Mouse (Mus musculus) liver, embryonic 11.5 days (tissue): ENCODE data around the gene Foxa3. TPM values are rescaled to one million over a fixed set of nuclear protein-coding genes. Genes with fewer than 3 reads are reported as not detected.

Experiments used
- ATAC-seq: fragments of 200-750 bp; cut with Nextera tagmentation; replicated peaks from 2 replicates; pipeline ENCODE4 v1.8.0; 2017; ENCODE audit warnings: moderate number of reproducible peaks, mild to moderate bottlenecking, moderate TSS enrichment, moderate library complexity; ENCODE audit not compliant: low FRiP score
- DNase-seq: peaks from one replicate; pipeline ENCODE4 v3.0.0-alpha.2; 2017; ENCODE audit warnings: low spot score
- H3K27ac ChIP-seq: fragments of 300-500 bp; sonication (generic); 2 replicates; pipeline ENCODE4 v1.5.1; 2014; ENCODE audit warnings: mild to moderate bottlenecking, low read depth, low read length, control low read depth
- H3K27me3 ChIP-seq: fragments of 300-500 bp; sonication (generic); replicated peaks from 2 replicates; pipeline ENCODE4 v1.6.1; 2014; ENCODE audit warnings: low read length, mixed read lengths; ENCODE audit not compliant: control insufficient read depth, insufficient read depth
- H3K36me3 ChIP-seq: fragments of 300-500 bp; sonication (generic); 2 replicates; pipeline ENCODE4 v1.6.1; 2014; ENCODE audit warnings: mild to moderate bottlenecking, low read length, moderate library complexity, mixed read lengths; ENCODE audit not compliant: control insufficient read depth, insufficient read depth
- H3K4me1 ChIP-seq: fragments of 300-500 bp; sonication (generic); replicated peaks from 2 replicates; pipeline ENCODE4 v1.6.1; 2014; ENCODE audit warnings: low read length, mixed read lengths; ENCODE audit not compliant: control insufficient read depth, insufficient read depth
- H3K4me2 ChIP-seq: fragments of 300-500 bp; sonication (generic); 2 replicates; pipeline ENCODE4 v1.6.1; 2014; ENCODE audit warnings: mild to moderate bottlenecking, control low read depth, moderate library complexity
- H3K4me3 ChIP-seq: fragments of 300-500 bp; sonication (generic); 2 replicates; pipeline ENCODE4 v1.5.1; 2014; ENCODE audit warnings: low read depth, low read length, control low read depth
- H3K9ac ChIP-seq: fragments of 300-500 bp; sonication (generic); 2 replicates; pipeline ENCODE4 v1.6.1; 2014; ENCODE audit warnings: low read depth, low read length, control low read depth
- H3K9me3 ChIP-seq: fragments of 300-500 bp; sonication (generic); 2 replicates; pipeline ENCODE4 v1.6.1; 2016; ENCODE audit warnings: low read length, inconsistent platforms, mixed read lengths; ENCODE audit not compliant: control insufficient read depth
- WGBS: fragments of 180-500 bp; shearing (Covaris S2); extraction: QIAGEN DNeasy Blood & Tissue Kit; methylation state at CpG from one replicate; pipeline ENCODE4 v1.1.7; 2014; 5-methylcytosine and 5-hydroxymethylcytosine counted together
- polyA plus RNA-seq: library from polyadenylated mRNA; unstranded; fragments of >200 nt; fragmentation: Nextera tagmentation; extraction: Ambion mirVana; gene quantifications from 2 replicates; pipeline ENCODE4 v1.2.1, GENCODE M21; 2014

The Foxa3 gene
- polyA plus RNA-seq, 1 experiment from 2014 or later: 29.7 TPM

- peak overlapping the region; percentile 99 for H3K4me2 ChIP-seq
- peaks cover 7% of the 10 kb centered on the region; the same call in 1 of the 2 replicates for H3K36me3 ChIP-seq
- H3K9ac ChIP-seq: peak overlapping the region; percentile 68
- H3K27me3 ChIP-seq: no peaks in the 10 kb centered on the region
- peak overlapping the region; percentile 61 for H3K4me3 ChIP-seq
- H3K9me3 ChIP-seq: no peaks in the 10 kb centered on the region
- no peak for ATAC-seq
- 33% methylated on average over 10 of the region's 10 CpGs for whole genome bisulfite sequencing
- DNase-seq: no peak
- H3K27ac ChIP-seq: peak overlapping the region; percentile 39
- peaks cover 29% of the 10 kb centered on the region for H3K4me1 ChIP-seq
Measured at GRCm38 (mm10) chr7:19000421-19000820, 22.9 kb downstream of the Foxa3 start.

DNA sequence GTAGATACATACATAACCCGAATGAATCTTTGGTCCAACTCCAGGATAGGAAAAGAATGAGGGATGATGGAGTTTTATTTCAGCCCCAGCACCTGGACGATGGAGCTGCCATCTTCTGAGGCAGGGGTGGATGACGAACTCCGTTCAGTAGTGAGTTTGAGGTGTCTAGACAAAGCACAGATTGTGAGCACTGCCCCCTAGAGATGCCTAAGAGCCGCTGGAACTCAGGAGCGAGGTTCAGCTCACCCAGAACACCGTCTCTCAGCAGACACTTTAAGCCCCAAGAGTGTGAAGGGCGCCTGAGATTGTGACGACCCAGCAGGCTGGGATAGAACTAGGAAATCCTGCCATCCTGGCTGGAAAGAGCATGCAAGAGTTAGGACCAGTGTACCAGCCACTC, 24.5 kb downstream of the Foxa3 start:
- H3K4me2 ChIP-seq: no peak overlapping the region
- no peaks in the 10 kb centered on the region for H3K9me3 ChIP-seq
- DNase-seq (no peak), ATAC-seq (no peak)
- H3K9ac ChIP-seq: no peak overlapping the region
- H3K4me1 ChIP-seq: peaks cover 18% of the 10 kb centered on the region
- no peak overlapping the region for H3K4me3 ChIP-seq
- H3K36me3 ChIP-seq: peaks cover 7% of the 10 kb centered on the region; the same call in 1 of the 2 replicates
- WGBS: 60% methylated on average over 9 of the region's 9 CpGs
- peaks cover 4% of the 10 kb centered on the region for H3K27me3 ChIP-seq
- H3K27ac ChIP-seq: no peak overlapping the region

DNA sequence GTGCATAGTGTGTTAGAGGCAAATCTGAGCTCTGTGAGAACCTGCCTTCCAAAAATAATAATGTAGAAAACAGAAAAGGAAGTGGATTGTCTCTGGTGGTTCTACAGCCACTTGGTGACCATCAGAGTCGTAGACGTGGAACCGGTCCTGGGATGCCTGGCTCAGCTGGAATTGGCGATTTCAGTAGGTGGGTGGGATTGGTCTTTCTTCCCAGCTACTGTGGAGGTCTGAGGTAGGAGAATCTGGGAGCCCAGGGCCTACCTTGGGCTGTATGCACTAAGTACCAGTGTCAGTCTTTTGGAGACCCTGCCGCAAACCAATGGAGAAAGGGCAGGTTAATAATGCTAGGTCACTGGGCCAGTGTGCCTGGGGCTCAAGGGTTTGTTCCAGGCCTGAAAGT, 30.3 kb downstream of the Foxa3 start:
- WGBS: 91% methylated on average over 5 of the region's 5 CpGs
- ATAC-seq: no peak

DNA sequence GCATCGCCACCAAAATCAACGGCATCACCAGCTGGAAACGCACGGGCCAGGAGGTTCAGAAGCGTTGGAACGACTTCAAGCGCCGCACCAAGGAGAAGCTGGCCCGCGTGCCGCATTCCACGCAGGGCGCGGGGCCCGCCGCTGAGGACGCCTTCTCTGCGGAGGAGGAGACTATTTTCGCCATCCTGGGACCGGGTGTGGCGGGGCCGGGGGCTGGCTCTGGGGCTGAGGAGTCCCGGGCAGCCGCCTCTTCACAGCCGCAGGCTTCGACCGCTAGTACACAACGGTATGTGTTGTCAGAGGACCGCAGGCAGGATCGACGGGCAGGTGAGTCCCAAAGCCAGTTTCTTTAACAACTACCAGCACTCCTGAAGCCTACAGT, 31.1 kb downstream of the Foxa3 start:
- ATAC-seq (no peak), DNase-seq (no peak)
- peak overlapping the region; percentile 82 for H3K4me2 ChIP-seq
- no peak overlapping the region for H3K27ac ChIP-seq
- H3K4me1 ChIP-seq: peaks cover 12% of the 10 kb centered on the region
- peak overlapping the region; percentile 6; the same call in 1 of the 2 replicates for H3K9ac ChIP-seq
- WGBS: 4% methylated on average over 31 of the region's 31 CpGs
- peaks cover 55% of the 10 kb centered on the region for H3K27me3 ChIP-seq
- peak overlapping the region; percentile 42 for H3K4me3 ChIP-seq
- H3K36me3 ChIP-seq: peaks cover 3% of the 10 kb centered on the region; the same call in 1 of the 2 replicates
- no peaks in the 10 kb centered on the region for H3K9me3 ChIP-seq

More for the DNA sequence above, 30.3 kb downstream of the Foxa3 start:
- Histone ChIP-seq H3K4me3 (no peak overlapping the region), H3K27me3 (peaks cover 52% of the 10 kb centered on the region), H3K9ac (no peak overlapping the region), H3K27ac (no peak overlapping the region), H3K4me2 (no peak overlapping the region; the same call in 1 of the 2 replicates), H3K36me3 (peaks cover 7% of the 10 kb centered on the region; the same call in 1 of the 2 replicates), H3K9me3 (no peaks in the 10 kb centered on the region), H3K4me1 (peaks cover 12% of the 10 kb centered on the region)
- no peak for DNase-seq

DNA sequence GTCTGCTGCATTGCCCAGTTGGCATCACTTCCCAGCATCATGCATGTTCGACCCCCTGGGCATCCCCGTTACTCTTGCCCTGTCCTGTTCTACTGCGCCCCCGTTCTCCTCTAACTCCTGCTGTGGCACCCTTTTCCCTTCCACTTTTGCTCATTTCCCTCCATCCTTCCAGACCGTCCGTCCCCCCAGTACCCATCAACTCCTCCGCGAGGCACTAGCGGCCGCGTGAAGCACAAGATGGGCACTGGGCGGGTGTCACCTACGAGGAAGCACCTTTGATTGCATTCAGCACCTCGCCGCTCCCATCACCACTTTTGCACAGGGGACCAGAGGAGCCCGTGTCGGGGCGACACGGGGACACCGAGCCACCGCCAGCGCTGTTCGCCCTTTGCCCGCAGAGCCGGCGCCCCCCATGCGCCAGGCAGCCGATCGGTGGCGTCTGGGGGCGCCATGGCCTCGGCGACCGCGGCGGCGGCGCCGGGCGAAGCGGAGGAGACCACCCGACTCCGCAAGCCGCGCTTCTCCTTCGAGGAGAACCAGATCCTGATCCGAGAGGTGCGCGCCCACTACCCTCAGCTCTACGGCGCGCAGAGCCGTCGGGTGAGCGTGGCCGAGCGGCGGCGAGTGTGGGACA, 31.6 kb downstream of the Foxa3 start:
- Histone ChIP-seq H3K27ac (no peak overlapping the region), H3K9ac (peak overlapping the region; percentile 30), H3K4me3 (peak overlapping the region; percentile 42), H3K27me3 (peaks cover 55% of the 10 kb centered on the region), H3K36me3 (0 out of 2 replicates have a peak, but pooled peaks cover 3% of the 10 kb centered on the region), H3K4me2 (peak overlapping the region; percentile 82), H3K9me3 (no peaks in the 10 kb centered on the region), H3K4me1 (peaks cover 12% of the 10 kb centered on the region)
- 1% methylated on average over 59 of the region's 59 CpGs for WGBS
- DNase-seq: peak; percentile 47
- no peak for ATAC-seq

DNA sequence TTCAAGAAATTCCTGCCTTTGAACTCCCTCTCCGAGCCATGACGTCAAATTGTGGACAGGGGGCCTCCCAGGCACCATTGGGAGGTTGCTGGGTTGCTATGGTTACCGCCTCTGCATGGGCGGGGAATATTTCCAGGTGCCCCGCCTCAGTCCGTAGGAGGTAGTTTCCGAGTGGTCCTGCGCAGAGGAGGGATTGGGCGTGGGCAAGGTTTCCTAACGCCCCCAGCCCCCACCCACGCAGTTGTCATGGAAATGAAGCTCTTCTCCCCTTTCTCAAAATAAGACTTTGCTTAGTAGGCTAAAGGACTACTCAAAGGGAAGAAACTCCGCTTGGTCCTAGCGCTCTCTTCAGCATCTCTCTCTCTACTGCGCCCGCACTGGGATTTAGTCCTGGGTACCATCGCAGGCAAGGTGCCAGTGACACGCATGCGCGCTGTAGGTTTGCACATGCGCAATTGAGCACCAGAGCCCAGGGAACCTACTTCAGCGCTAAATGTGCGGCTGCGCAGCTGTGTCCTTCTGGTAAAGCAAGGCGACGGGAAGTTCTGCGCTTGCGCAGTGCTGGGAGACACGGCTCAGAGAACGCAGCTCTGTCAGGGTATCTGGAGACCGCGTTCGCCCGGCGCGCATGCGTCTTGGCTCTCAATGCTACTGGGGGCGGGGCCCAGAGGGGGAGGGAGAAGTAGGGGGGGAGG, 32.6 kb downstream of the Foxa3 start, which contains the start of gene Mypop:
Mypop (plus strand) TSS at position 645 of the 695 bp plus-strand sequence.
- peaks cover 55% of the 10 kb centered on the region for H3K27me3 ChIP-seq
- H3K4me1 ChIP-seq: peaks cover 12% of the 10 kb centered on the region
- no peak within 1 kb of the TSS for H3K27ac ChIP-seq
- H3K4me2 ChIP-seq: peak within 1 kb of the TSS; percentile 82
- H3K36me3 ChIP-seq: no peaks in the 10 kb centered on the region
- DNase-seq: peak; percentile 98
- peak within 1 kb of the TSS; percentile 42 for H3K4me3 ChIP-seq
- WGBS: under 1% methylated on average over 36 of the region's 37 CpGs
- ATAC-seq: peak; percentile 90
- H3K9me3 ChIP-seq: no peaks in the 10 kb centered on the region
- H3K9ac ChIP-seq: peak within 1 kb of the TSS; percentile 30

DNA sequence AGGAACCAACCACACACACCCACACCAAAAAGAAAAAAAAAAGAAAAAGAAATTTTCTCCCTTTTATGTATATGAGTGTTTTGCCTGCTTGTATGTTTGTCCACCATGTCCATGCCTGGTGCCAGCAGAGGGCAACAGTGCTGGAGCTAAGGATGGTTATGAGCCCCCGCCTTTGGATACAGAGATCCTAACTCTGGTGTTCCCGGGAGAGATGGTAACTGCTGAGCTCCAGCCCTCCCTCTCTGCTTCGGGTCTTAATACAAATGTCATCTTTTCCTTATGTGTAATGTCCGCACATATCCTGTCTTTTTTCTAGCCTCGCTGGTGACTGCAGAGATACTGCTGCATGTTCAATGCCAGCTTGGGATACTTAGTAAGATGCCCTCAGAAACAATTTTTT, 33.3 kb downstream of the Foxa3 start:
- Histone ChIP-seq H3K4me3 (peak overlapping the region; percentile 42), H3K4me2 (peak overlapping the region; percentile 82), H3K9me3 (no peaks in the 10 kb centered on the region), H3K4me1 (peaks cover 12% of the 10 kb centered on the region), H3K9ac (no peak overlapping the region), H3K27me3 (peaks cover 55% of the 10 kb centered on the region), H3K36me3 (no peaks in the 10 kb centered on the region), H3K27ac (no peak overlapping the region)
- WGBS: 13% methylated on average over 5 of the region's 5 CpGs
- no peak for DNase-seq
- no peak for ATAC-seq

DNA sequence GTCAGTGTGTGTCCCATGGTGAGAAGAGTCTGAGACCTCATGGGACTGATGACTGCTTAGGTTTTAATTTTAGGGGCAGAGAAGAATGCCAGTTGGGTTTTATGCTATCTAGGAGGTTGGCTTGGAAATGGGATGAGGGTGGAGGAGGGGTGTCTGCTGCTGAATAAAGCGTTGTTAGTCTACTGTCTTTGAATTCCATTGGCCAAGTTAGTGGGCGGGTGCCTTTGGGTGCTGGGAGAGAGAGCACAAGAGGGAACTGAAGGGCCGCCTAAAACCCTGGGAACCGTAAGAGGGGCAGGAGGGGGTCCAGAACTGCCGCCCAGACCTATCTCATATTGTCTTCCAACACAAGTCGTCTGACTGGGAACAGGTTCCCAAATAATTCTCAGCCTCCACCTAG, 34.6 kb downstream of the Foxa3 start:
- H3K9ac ChIP-seq: no peak overlapping the region
- no peak overlapping the region for H3K4me3 ChIP-seq
- no peak overlapping the region for H3K4me2 ChIP-seq
- H3K4me1 ChIP-seq: peaks cover 12% of the 10 kb centered on the region
- no peaks in the 10 kb centered on the region for H3K9me3 ChIP-seq
- no peak for ATAC-seq
- 57% methylated on average over 6 of the region's 6 CpGs for WGBS
- H3K36me3 ChIP-seq: no peaks in the 10 kb centered on the region
- H3K27me3 ChIP-seq: peaks cover 51% of the 10 kb centered on the region
- H3K27ac ChIP-seq: no peak overlapping the region
- DNase-seq: no peak
